Mouse (Mus musculus): ENCODE measurements around the gene Tdp1.

DNA sequence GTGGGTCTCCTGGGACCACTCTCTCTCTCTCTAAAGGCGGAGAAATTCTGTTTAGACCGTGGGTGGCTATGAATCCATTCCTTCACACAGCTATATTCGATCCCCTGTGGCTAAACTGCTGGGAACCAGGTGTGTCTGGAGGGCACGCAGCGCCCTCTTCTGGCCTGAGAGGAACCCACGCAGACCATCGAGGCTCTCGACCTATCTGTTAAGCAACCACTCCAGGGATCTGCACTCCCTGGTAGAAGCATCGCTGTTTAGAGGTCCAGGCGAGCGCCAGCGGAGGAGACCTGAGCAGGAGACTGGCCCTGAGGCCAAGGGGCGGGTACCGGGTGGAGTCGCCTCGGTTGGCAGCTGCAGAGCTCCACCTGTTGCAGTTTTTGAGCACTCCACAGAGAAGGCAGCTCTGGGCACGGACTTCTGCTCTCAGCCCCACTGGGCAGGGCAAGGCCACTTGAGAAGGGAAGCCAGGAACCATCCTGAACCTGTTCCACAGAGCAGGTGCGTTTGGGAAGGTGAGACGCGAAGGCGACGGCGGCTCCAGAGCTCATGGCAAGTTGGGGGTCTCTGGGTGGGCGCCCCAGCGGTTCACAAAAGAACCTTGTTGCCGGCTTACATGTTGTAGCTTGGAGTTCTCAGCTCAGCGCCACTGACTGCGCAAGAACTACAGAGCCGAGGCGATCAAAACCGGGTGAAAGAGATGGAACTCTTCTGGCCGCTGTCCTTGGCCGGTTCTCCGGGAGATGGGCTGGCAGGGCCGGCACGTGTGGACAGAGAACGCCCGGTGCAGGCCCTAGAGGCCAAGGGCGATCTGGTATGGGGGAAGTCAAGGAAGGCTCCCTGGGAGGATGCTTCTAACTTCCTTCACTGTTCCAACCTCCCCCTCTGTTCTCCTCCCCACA lies 80.2 kb downstream of the Tdp1 start, which contains the start of gene Kcnk13:
- peak; percentile 77 for TF ChIP-seq CTCF (IDR thresholded peaks at IDR 0.05; ENCODE audit: extremely low read depth, insufficient read depth, low read length)
- TF ChIP-seq POLR2A (IDR thresholded peaks at IDR 0.05; ENCODE audit: extremely low read depth, insufficient read depth, low read length): no peak

Data from cortical plate, adult 2 months (tissue).